Mouse (Mus musculus): ENCODE measurements around the gene Krtap4-2. TPM values are rescaled to one million over a fixed set of nuclear protein-coding genes. Genes with fewer than 3 reads are reported as not detected.

The Krtap4-2 gene
- polyA plus RNA-seq, 1 experiment: not detected

DNA sequence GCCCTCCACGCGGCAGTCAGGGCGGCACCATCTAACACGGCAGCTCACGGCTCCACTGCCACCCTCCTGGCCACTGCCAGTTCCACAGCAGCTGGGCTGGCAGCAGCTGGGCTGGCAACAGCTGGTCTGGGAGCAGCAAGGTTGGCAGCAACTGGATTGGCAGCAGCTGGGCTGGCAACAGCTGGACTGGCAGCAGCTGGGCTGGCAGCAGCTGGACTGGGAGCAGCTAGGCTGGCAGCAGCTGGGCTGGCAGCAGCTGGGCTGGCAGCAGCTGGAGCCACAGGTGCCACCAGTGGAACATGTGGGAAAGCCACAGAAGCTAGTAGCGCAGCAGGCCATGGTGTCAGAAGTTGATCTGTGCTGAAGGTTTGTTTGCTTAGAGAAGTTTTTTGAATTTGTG lies 43.9 kb downstream of the Krtap4-2 start, which contains the start of gene Krtap1-3:
Gene Krtap1-3, minus strand, starts transcription at position 359 of the 400 bp plus-strand sequence.
- H3K4me1 ChIP-seq (ENCODE audit: control insufficient read depth, insufficient read depth, low read length): no peaks in the 10 kb centered on the region
- H3K27ac ChIP-seq (ENCODE audit: insufficient read depth, low read depth, low read length): no peak within 1 kb of the TSS
- no peak for TF ChIP-seq CTCF (IDR thresholded peaks at IDR 0.05; ENCODE audit: low read depth, low read length)
- TF ChIP-seq POLR2A (IDR thresholded peaks at IDR 0.05; ENCODE audit: borderline replicate concordance, low read depth, low read length): no peak
- H3K4me3 ChIP-seq (ENCODE audit: insufficient read depth, low read length): no peak within 1 kb of the TSS

DNA sequence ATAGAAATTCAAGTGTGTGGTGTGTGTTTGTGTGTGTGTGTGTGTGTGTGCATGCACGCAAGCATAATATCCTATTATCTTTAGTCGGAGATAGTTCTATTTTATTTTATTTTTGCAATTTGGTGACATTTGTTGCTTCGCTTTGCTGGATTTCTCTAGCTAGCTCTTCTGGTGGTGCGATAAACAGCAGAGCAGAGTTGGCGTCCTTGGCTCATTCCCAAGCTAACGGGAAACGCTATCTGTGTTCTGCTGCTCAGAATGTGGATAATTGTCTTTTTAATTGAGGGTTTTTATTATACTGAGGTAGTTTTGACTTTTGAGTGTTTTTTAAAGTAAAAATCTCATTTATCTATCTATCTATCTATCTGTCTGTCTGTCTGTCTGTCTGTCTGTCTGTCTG lies 49.8 kb downstream of the Krtap4-2 start:
- no peak overlapping the region for H3K27ac ChIP-seq (ENCODE audit: insufficient read depth, low read depth, low read length)
- H3K4me3 ChIP-seq (ENCODE audit: insufficient read depth, low read length): no peak overlapping the region
- H3K4me1 ChIP-seq (ENCODE audit: control insufficient read depth, insufficient read depth, low read length): no peaks in the 10 kb centered on the region
- TF ChIP-seq CTCF (IDR thresholded peaks at IDR 0.05; ENCODE audit: low read depth, low read length) (no peak), POLR2A (IDR thresholded peaks at IDR 0.05; ENCODE audit: borderline replicate concordance, low read depth, low read length) (no peak)

Other genes starting within 250 kb of the Krtap4-2 start
- 5.0 and 6.4 TPM in 2 replicates for gene Krt10, start 245.7 kb downstream of the Krtap4-2 start, polyA plus RNA-seq (2012; ENCODE audit: insufficient read depth, insufficient read length, missing spikeins)
- gene Krt12, start 212.8 kb downstream of the Krtap4-2 start, polyA plus RNA-seq (2012; ENCODE audit: insufficient read depth, insufficient read length, missing spikeins): not detected in 2 replicates
- not detected in 2 replicates for gene Krt20, start 196.9 kb downstream of the Krtap4-2 start, polyA plus RNA-seq (2012; ENCODE audit: insufficient read depth, insufficient read length, missing spikeins)
- not detected in 2 replicates for gene Krt23, start 141.9 kb downstream of the Krtap4-2 start, polyA plus RNA-seq (2012; ENCODE audit: insufficient read depth, insufficient read length, missing spikeins)
- gene Krt39, start 113.7 kb downstream of the Krtap4-2 start, polyA plus RNA-seq (2012; ENCODE audit: insufficient read depth, insufficient read length, missing spikeins): not detected in 2 replicates
- not detected in 2 replicates for gene Krt40, start 91.9 kb downstream of the Krtap4-2 start, polyA plus RNA-seq (2012; ENCODE audit: insufficient read depth, insufficient read length, missing spikeins)
- gene Krtap3-3, start 84.2 kb downstream of the Krtap4-2 start, polyA plus RNA-seq (2012; ENCODE audit: insufficient read depth, insufficient read length, missing spikeins): not detected in 2 replicates
- gene Krtap3-2, start 78.2 kb downstream of the Krtap4-2 start, polyA plus RNA-seq (2012; ENCODE audit: insufficient read depth, insufficient read length, missing spikeins): not detected in 2 replicates
- gene Gm11939, start 75.6 kb downstream of the Krtap4-2 start, polyA plus RNA-seq (2012; ENCODE audit: insufficient read depth, insufficient read length, missing spikeins): not detected in 2 replicates
- not detected in 2 replicates for gene Krtap3-1, start 68.5 kb downstream of the Krtap4-2 start, polyA plus RNA-seq (2012; ENCODE audit: insufficient read depth, insufficient read length, missing spikeins)
- gene Krtap1-5, start 54.1 kb downstream of the Krtap4-2 start, polyA plus RNA-seq (2012; ENCODE audit: insufficient read depth, insufficient read length, missing spikeins): not detected in 2 replicates
- gene Krtap1-4, start 51.4 kb downstream of the Krtap4-2 start, polyA plus RNA-seq (2012; ENCODE audit: insufficient read depth, insufficient read length, missing spikeins): not detected in 2 replicates
- gene Krtap1-3, start 43.7 kb downstream of the Krtap4-2 start, polyA plus RNA-seq (2012; ENCODE audit: insufficient read depth, insufficient read length, missing spikeins): not detected in 2 replicates
- gene Krtap9-3, start 37.0 kb downstream of the Krtap4-2 start, polyA plus RNA-seq (2012; ENCODE audit: insufficient read depth, insufficient read length, missing spikeins): not detected in 2 replicates
- gene Gm11938, start 31.8 kb downstream of the Krtap4-2 start, polyA plus RNA-seq (2012; ENCODE audit: insufficient read depth, insufficient read length, missing spikeins): not detected in 2 replicates
- gene Gm11937, start 24.9 kb downstream of the Krtap4-2 start, polyA plus RNA-seq (2012; ENCODE audit: insufficient read depth, insufficient read length, missing spikeins): not detected in 2 replicates
- gene Krtap2-4, start 20.2 kb downstream of the Krtap4-2 start, polyA plus RNA-seq (2012; ENCODE audit: insufficient read depth, insufficient read length, missing spikeins): not detected in 2 replicates
- not detected in 2 replicates for gene Gm11562, start 14.6 kb downstream of the Krtap4-2 start, polyA plus RNA-seq (2012; ENCODE audit: insufficient read depth, insufficient read length, missing spikeins)
- not detected in 2 replicates for gene Krtap4-1, start 6.8 kb downstream of the Krtap4-2 start, polyA plus RNA-seq (2012; ENCODE audit: insufficient read depth, insufficient read length, missing spikeins)
- not detected in 2 replicates for gene Krtap4-7, start 9.0 kb upstream of the Krtap4-2 start, polyA plus RNA-seq (2012; ENCODE audit: insufficient read depth, insufficient read length, missing spikeins)
- gene Gm11555, start 15.2 kb upstream of the Krtap4-2 start, polyA plus RNA-seq (2012; ENCODE audit: insufficient read depth, insufficient read length, missing spikeins): not detected in 2 replicates
- gene Gm11563, start 23.9 kb upstream of the Krtap4-2 start, polyA plus RNA-seq (2012; ENCODE audit: insufficient read depth, insufficient read length, missing spikeins): not detected in 2 replicates
- gene Krtap4-6, start 30.9 kb upstream of the Krtap4-2 start, polyA plus RNA-seq (2012; ENCODE audit: insufficient read depth, insufficient read length, missing spikeins): not detected in 2 replicates
- gene Gm14190, start 55.7 kb upstream of the Krtap4-2 start, polyA plus RNA-seq (2012; ENCODE audit: insufficient read depth, insufficient read length, missing spikeins): not detected in 2 replicates
- not detected in 2 replicates for gene Gm14180, start 99.2 kb upstream of the Krtap4-2 start, polyA plus RNA-seq (2012; ENCODE audit: insufficient read depth, insufficient read length, missing spikeins)
- gene Gm11595, start 137.8 kb upstream of the Krtap4-2 start, polyA plus RNA-seq (2012; ENCODE audit: insufficient read depth, insufficient read length, missing spikeins): not detected in 2 replicates
- not detected in 2 replicates for gene Krtap4-8, start 145.6 kb upstream of the Krtap4-2 start, polyA plus RNA-seq (2012; ENCODE audit: insufficient read depth, insufficient read length, missing spikeins)
- not detected in 2 replicates for gene Krtap4-9, start 150.1 kb upstream of the Krtap4-2 start, polyA plus RNA-seq (2012; ENCODE audit: insufficient read depth, insufficient read length, missing spikeins)
- gene Gm11596, start 158.4 kb upstream of the Krtap4-2 start, polyA plus RNA-seq (2012; ENCODE audit: insufficient read depth, insufficient read length, missing spikeins): not detected in 2 replicates
- not detected in 2 replicates for gene Gm11569, start 163.8 kb upstream of the Krtap4-2 start, polyA plus RNA-seq (2012; ENCODE audit: insufficient read depth, insufficient read length, missing spikeins)
- gene Gm11554, start 169.4 kb upstream of the Krtap4-2 start, polyA plus RNA-seq (2012; ENCODE audit: insufficient read depth, insufficient read length, missing spikeins): not detected in 2 replicates
- not detected in 2 replicates for gene Krtap4-13, start 174.8 kb upstream of the Krtap4-2 start, polyA plus RNA-seq (2012; ENCODE audit: insufficient read depth, insufficient read length, missing spikeins)
- not detected in 2 replicates for gene Gm11564, start 180.6 kb upstream of the Krtap4-2 start, polyA plus RNA-seq (2012; ENCODE audit: insufficient read depth, insufficient read length, missing spikeins)
- gene 2300003K06Rik, start 203.0 kb upstream of the Krtap4-2 start, polyA plus RNA-seq (2012; ENCODE audit: insufficient read depth, insufficient read length, missing spikeins): not detected in 2 replicates
- not detected in 2 replicates for gene Krtap4-16, start 216.5 kb upstream of the Krtap4-2 start, polyA plus RNA-seq (2012; ENCODE audit: insufficient read depth, insufficient read length, missing spikeins)
- not detected in 2 replicates for gene Gm11568, start 222.8 kb upstream of the Krtap4-2 start, polyA plus RNA-seq (2012; ENCODE audit: insufficient read depth, insufficient read length, missing spikeins)
- gene Gm11559, start 229.4 kb upstream of the Krtap4-2 start, polyA plus RNA-seq (2012; ENCODE audit: insufficient read depth, insufficient read length, missing spikeins): not detected in 2 replicates
- not detected in 2 replicates for gene Krtap9-1, start 238.3 kb upstream of the Krtap4-2 start, polyA plus RNA-seq (2012; ENCODE audit: insufficient read depth, insufficient read length, missing spikeins)
- gene Gm11567, start 244.1 kb upstream of the Krtap4-2 start, polyA plus RNA-seq (2012; ENCODE audit: insufficient read depth, insufficient read length, missing spikeins): not detected in 2 replicates

All from bone marrow macrophage, adult 2 months (primary cell).